Mouse (Mus musculus) myocyte (in vitro differentiated cells): ENCODE measurements around the gene Cenps.

Experiments
- CEBPB ChIP-seq: IDR thresholded peaks from 2 replicates; pipeline ENCODE4 v1.6.1; 2011; ENCODE audit warnings: mild to moderate bottlenecking, moderate library complexity; ENCODE audit not compliant: poor library complexity, insufficient read depth, severe bottlenecking
- E2F4 ChIP-seq: IDR thresholded peaks from one replicate; pipeline ENCODE4 v1.6.1; 2011; ENCODE audit warnings: mild to moderate bottlenecking, control low read depth, moderate library complexity; ENCODE audit not compliant: insufficient read depth
- MAX ChIP-seq: IDR thresholded peaks from one replicate; pipeline ENCODE4 v1.6.1; 2011; ENCODE audit warnings: low read depth, mild to moderate bottlenecking, control low read depth
- MYOD1 ChIP-seq, 3 experiments: IDR thresholded peaks; one replicate each; pipeline ENCODE4 v1.6.1; 2011; ENCODE audit warnings: control low read depth in 2 of 3, low read depth in 2 of 3, mild to moderate bottlenecking in 2 of 3, moderate library complexity in 1 of 3; ENCODE audit not compliant: insufficient read length in 2 of 3, control insufficient read depth in 1 of 3
- POLR2A ChIP-seq: IDR thresholded peaks from one replicate; pipeline ENCODE4 v1.6.1; 2011; ENCODE audit warnings: low read depth, mild to moderate bottlenecking, control low read depth, moderate library complexity; ENCODE audit not compliant: insufficient read length
- POLR2AphosphoS2 ChIP-seq: IDR thresholded peaks from one replicate; pipeline ENCODE4 v1.6.1; 2011; ENCODE audit warnings: low read depth, control low read depth; ENCODE audit not compliant: insufficient read length
- REST ChIP-seq: IDR thresholded peaks from one replicate; pipeline ENCODE4 v1.6.1; 2011; ENCODE audit warnings: mild to moderate bottlenecking, control low read depth, moderate library complexity; ENCODE audit not compliant: insufficient read depth, insufficient read length
- SRF ChIP-seq: IDR thresholded peaks from one replicate; pipeline ENCODE4 v1.6.1; 2011; ENCODE audit warnings: low read depth; ENCODE audit not compliant: control insufficient read depth, insufficient read length
- TCF12 ChIP-seq: IDR thresholded peaks from one replicate; pipeline ENCODE4 v1.6.1; 2011; ENCODE audit warnings: mild to moderate bottlenecking, control low read depth; ENCODE audit not compliant: poor library complexity, insufficient read depth, severe bottlenecking
- USF1 ChIP-seq: IDR thresholded peaks from one replicate; pipeline ENCODE4 v1.6.1; 2011; ENCODE audit warnings: low read depth, mild to moderate bottlenecking, control low read depth, moderate library complexity

DNA sequence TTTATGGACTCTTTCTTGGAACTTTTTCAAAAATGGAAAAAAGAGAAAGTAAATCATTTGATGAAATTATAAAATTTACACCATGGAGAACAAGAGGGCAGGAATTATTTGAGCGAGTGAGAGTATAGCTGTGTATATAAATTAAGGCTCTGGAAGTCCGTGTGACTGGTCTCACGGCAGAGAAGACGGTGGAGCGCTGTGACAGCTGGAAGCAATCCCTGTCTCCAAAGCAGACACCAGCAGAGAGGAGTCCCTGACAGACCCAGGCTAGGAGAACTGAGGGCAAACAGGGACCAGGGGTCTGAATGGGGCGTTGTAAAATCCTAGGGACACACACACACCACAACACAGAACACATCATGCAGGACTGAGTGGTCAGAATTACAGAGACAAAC is 11.3 kb downstream of the Cenps start:
- TF ChIP-seq POLR2A = no peak
- TF ChIP-seq USF1 = no peak
- TF ChIP-seq MAX = no peak
- no peak for TF ChIP-seq POLR2AphosphoS2
- no peak for TF ChIP-seq CEBPB
- no peak for TF ChIP-seq SRF
- no peak for TF ChIP-seq REST
- no peak for TF ChIP-seq TCF12
- no peak for TF ChIP-seq MYOD1 (IDR thresholded peaks at IDR 0.05; ENCODE audit: control insufficient read depth in 1 of 3, insufficient read length in 2 of 3, low read depth in 2 of 3)
- no peak for TF ChIP-seq E2F4
